Mouse (Mus musculus): ENCODE measurements around the gene Kirrel2. TPM values are rescaled to one million over a fixed set of nuclear protein-coding genes. Genes with fewer than 3 reads are reported as not detected.
A peak's percentile ranks its signal among the peaks of the same experiment; 100 is the strongest.
"Not testable (repeated sequence)": the region's sequence is repeated elsewhere in the genome, so short reads cannot be mapped to it uniquely, and the experiment has no call there.

The Kirrel2 gene
- polyA plus RNA-seq, 1 experiment from 2014 or later = 0.65 TPM

- peak overlapping the region; percentile 14 for H3K4me3 ChIP-seq (ENCODE audit: low read depth, low read length)
- no peaks in the 10 kb centered on the region for H3K4me1 ChIP-seq (ENCODE audit: control insufficient read depth, insufficient read depth, low read length)
- no peak overlapping the region for H3K27ac ChIP-seq (ENCODE audit: low read depth, low read length)
- ATAC-seq = peak; percentile 48; the same call in 1 of the 2 replicates
- peak overlapping the region; percentile 45 for H3K4me2 ChIP-seq (ENCODE audit: low read length)
- WGBS = 13% methylated on average over 26 of the region's 32 CpGs
- no peaks in the 10 kb centered on the region for H3K9me3 ChIP-seq (replicated peaks; ENCODE audit: control insufficient read depth, low read length)
- peak; percentile 64 for DNase-seq (ENCODE audit: low spot score)
- 0 out of 2 replicates have a peak, but pooled peaks cover 3% of the 10 kb centered on the region for H3K27me3 ChIP-seq (replicated peaks; ENCODE audit: control insufficient read depth, insufficient read depth, low read length)
- H3K36me3 ChIP-seq (ENCODE audit: control insufficient read depth, insufficient read depth, low read length) = no peaks in the 10 kb centered on the region
- H3K9ac ChIP-seq (ENCODE audit: low read length) = peak overlapping the region; percentile 13
Measured at GRCm38 (mm10) chr7:30477415-30478381, 20.2 kb upstream of the Kirrel2 start.

DNA sequence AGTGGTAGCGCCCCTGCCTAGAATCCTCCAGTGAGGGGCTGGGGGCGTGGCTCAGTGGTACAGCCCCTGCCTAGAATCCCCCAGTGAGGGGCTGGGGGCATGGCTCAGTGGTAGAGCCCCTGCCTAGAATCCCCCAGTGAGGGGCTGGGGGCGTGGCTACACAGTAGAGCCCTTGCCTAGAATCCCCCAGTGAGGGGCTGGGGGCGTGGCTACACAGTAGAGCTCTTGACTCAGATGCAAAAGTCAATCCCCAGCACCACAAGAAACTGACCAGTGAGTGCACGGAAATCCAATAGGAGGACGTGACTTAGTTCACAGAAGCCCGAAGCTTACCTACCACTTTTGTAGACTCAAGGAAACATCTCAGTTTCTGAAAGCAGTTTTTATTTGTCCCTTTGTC lies 18.6 kb upstream of the Kirrel2 start:
- not testable (repeated sequence) for H3K9me3 ChIP-seq (replicated peaks; ENCODE audit: control insufficient read depth, low read length); H3K27ac ChIP-seq (ENCODE audit: low read depth, low read length); H3K4me2 ChIP-seq (ENCODE audit: low read length); H3K27me3 ChIP-seq (replicated peaks; ENCODE audit: control insufficient read depth, insufficient read depth, low read length); H3K4me3 ChIP-seq (ENCODE audit: low read depth, low read length); DNase-seq (ENCODE audit: low spot score); H3K36me3 ChIP-seq (ENCODE audit: control insufficient read depth, insufficient read depth, low read length); ATAC-seq; H3K4me1 ChIP-seq (ENCODE audit: control insufficient read depth, insufficient read depth, low read length); H3K9ac ChIP-seq (ENCODE audit: low read length)
- WGBS = 88% methylated on average over 6 of the region's 7 CpGs

GRCm38 (mm10) chr7:30474999-30475398 lies 17.5 kb upstream of the Kirrel2 start:
- Histone ChIP-seq H3K36me3 (ENCODE audit: control insufficient read depth, insufficient read depth, low read length) (no peaks in the 10 kb centered on the region), H3K4me1 (ENCODE audit: control insufficient read depth, insufficient read depth, low read length) (no peaks in the 10 kb centered on the region), H3K27ac (ENCODE audit: low read depth, low read length) (no peak overlapping the region), H3K4me2 (ENCODE audit: low read length) (no peak overlapping the region), H3K27me3 (replicated peaks; ENCODE audit: control insufficient read depth, insufficient read depth, low read length) (0 out of 2 replicates have a peak, but pooled peaks cover 3% of the 10 kb centered on the region), H3K9me3 (replicated peaks; ENCODE audit: control insufficient read depth, low read length) (no peaks in the 10 kb centered on the region), H3K4me3 (ENCODE audit: low read depth, low read length) (no peak overlapping the region), H3K9ac (ENCODE audit: low read length) (no peak overlapping the region)
- DNase-seq (ENCODE audit: low spot score) (no peak), ATAC-seq (no peak)
- 74% methylated on average over 4 of the region's 4 CpGs for WGBS

DNA sequence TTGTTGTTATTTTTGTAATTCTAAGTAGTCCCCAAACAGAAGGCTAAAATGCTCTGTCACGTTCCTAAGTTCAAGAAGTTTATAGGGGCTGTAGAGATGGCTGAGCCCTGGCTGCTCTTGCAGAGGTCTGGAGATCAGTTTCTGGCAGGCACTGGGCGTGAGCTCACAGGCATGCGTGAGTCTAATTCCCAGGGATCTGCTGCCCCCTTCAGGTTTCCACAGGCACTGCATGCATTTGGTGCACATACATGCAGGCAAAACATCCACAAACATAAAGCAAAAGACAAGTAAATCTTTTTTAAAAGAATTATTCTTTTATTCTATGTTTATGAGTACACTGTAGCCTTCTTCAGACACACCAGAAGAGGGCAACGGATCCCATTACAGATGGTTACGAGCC lies 14.9 kb upstream of the Kirrel2 start:
- 40% methylated on average over 5 of the region's 5 CpGs for WGBS
- no peak overlapping the region for H3K9ac ChIP-seq (ENCODE audit: low read length)
- no peaks in the 10 kb centered on the region for H3K36me3 ChIP-seq (ENCODE audit: control insufficient read depth, insufficient read depth, low read length)
- no peaks in the 10 kb centered on the region for H3K9me3 ChIP-seq (replicated peaks; ENCODE audit: control insufficient read depth, low read length)
- no peak for ATAC-seq
- no peak overlapping the region for H3K4me3 ChIP-seq (ENCODE audit: low read depth, low read length)
- no peaks in the 10 kb centered on the region for H3K4me1 ChIP-seq (ENCODE audit: control insufficient read depth, insufficient read depth, low read length)
- DNase-seq (ENCODE audit: low spot score) = peak; percentile 51
- no peak overlapping the region for H3K27ac ChIP-seq (ENCODE audit: low read depth, low read length)
- no peak overlapping the region for H3K4me2 ChIP-seq (ENCODE audit: low read length)
- peaks cover 11% of the 10 kb centered on the region for H3K27me3 ChIP-seq (replicated peaks; ENCODE audit: control insufficient read depth, insufficient read depth, low read length)

- Histone ChIP-seq H3K4me1 (ENCODE audit: control insufficient read depth, insufficient read depth, low read length) (no peaks in the 10 kb centered on the region), H3K27ac (ENCODE audit: low read depth, low read length) (no peak overlapping the region), H3K9me3 (replicated peaks; ENCODE audit: control insufficient read depth, low read length) (no peaks in the 10 kb centered on the region), H3K9ac (ENCODE audit: low read length) (no peak overlapping the region), H3K36me3 (ENCODE audit: control insufficient read depth, insufficient read depth, low read length) (no peaks in the 10 kb centered on the region), H3K4me3 (ENCODE audit: low read depth, low read length) (no peak overlapping the region), H3K4me2 (ENCODE audit: low read length) (no peak overlapping the region), H3K27me3 (replicated peaks; ENCODE audit: control insufficient read depth, insufficient read depth, low read length) (peaks cover 69% of the 10 kb centered on the region)
- no peak for DNase-seq (ENCODE audit: low spot score)
- 15% methylated on average over 6 of the region's 6 CpGs for WGBS
- ATAC-seq = no peak
Measured at GRCm38 (mm10) chr7:30464816-30465300, 7.4 kb upstream of the Kirrel2 start.

GRCm38 (mm10) chr7:30463996-30464395 lies 6.5 kb upstream of the Kirrel2 start:
- ATAC-seq = no peak
- H3K4me2 ChIP-seq (ENCODE audit: low read length) = no peak overlapping the region
- H3K36me3 ChIP-seq (ENCODE audit: control insufficient read depth, insufficient read depth, low read length) = no peaks in the 10 kb centered on the region
- 12% methylated on average over 4 of the region's 4 CpGs for WGBS
- H3K4me1 ChIP-seq (ENCODE audit: control insufficient read depth, insufficient read depth, low read length) = no peaks in the 10 kb centered on the region
- DNase-seq (ENCODE audit: low spot score) = no peak
- no peak overlapping the region for H3K4me3 ChIP-seq (ENCODE audit: low read depth, low read length)
- H3K27me3 ChIP-seq (replicated peaks; ENCODE audit: control insufficient read depth, insufficient read depth, low read length) = peaks cover 75% of the 10 kb centered on the region
- no peak overlapping the region for H3K9ac ChIP-seq (ENCODE audit: low read length)
- no peaks in the 10 kb centered on the region for H3K9me3 ChIP-seq (replicated peaks; ENCODE audit: control insufficient read depth, low read length)
- H3K27ac ChIP-seq (ENCODE audit: low read depth, low read length) = no peak overlapping the region

- 37% methylated on average over 7 of the region's 7 CpGs for WGBS
- DNase-seq (ENCODE audit: low spot score) = no peak
Measured at GRCm38 (mm10) chr7:30463568-30463967, 6.1 kb upstream of the Kirrel2 start.

DNA sequence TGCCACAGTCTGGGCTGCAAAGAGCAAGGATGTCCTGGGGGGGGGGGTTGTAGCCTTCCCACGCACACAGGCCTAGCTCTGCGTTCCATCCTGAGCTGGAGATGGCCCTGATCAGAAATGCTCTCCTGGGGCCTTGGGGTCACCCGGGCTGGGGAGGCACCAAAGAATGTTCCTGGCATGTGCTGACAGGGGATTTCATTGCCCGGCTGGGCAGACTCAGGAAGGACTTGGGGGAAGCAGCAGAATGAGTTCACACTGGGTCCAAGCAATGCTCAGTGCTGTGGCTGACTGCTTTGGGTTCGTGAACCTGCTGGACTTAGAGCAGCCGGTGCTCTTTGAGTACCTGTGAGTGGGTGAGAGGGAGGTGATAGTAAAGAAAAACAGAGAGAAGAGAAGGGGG lies 2.0 kb upstream of the Kirrel2 start:
- Histone ChIP-seq H3K27ac (ENCODE audit: low read depth, low read length) (no peak overlapping the region), H3K4me3 (ENCODE audit: low read depth, low read length) (no peak overlapping the region), H3K4me1 (ENCODE audit: control insufficient read depth, insufficient read depth, low read length) (peaks cover 5% of the 10 kb centered on the region), H3K4me2 (ENCODE audit: low read length) (no peak overlapping the region), H3K9ac (ENCODE audit: low read length) (no peak overlapping the region), H3K9me3 (replicated peaks; ENCODE audit: control insufficient read depth, low read length) (no peaks in the 10 kb centered on the region), H3K36me3 (ENCODE audit: control insufficient read depth, insufficient read depth, low read length) (no peaks in the 10 kb centered on the region), H3K27me3 (replicated peaks; ENCODE audit: control insufficient read depth, insufficient read depth, low read length) (peaks cover 82% of the 10 kb centered on the region)
- ATAC-seq (no peak), DNase-seq (ENCODE audit: low spot score) (no peak)
- 24% methylated on average over 6 of the region's 6 CpGs for WGBS

More at GRCm38 (mm10) chr7:30463568-30463967, 6.1 kb upstream of the Kirrel2 start:
- H3K4me2 ChIP-seq (ENCODE audit: low read length) = no peak overlapping the region
- H3K36me3 ChIP-seq (ENCODE audit: control insufficient read depth, insufficient read depth, low read length) = no peaks in the 10 kb centered on the region
- no peaks in the 10 kb centered on the region for H3K4me1 ChIP-seq (ENCODE audit: control insufficient read depth, insufficient read depth, low read length)
- no peak for ATAC-seq
- H3K27ac ChIP-seq (ENCODE audit: low read depth, low read length) = no peak overlapping the region
- peaks cover 78% of the 10 kb centered on the region for H3K27me3 ChIP-seq (replicated peaks; ENCODE audit: control insufficient read depth, insufficient read depth, low read length)
- H3K4me3 ChIP-seq (ENCODE audit: low read depth, low read length) = no peak overlapping the region
- no peak overlapping the region for H3K9ac ChIP-seq (ENCODE audit: low read length)
- no peaks in the 10 kb centered on the region for H3K9me3 ChIP-seq (replicated peaks; ENCODE audit: control insufficient read depth, low read length)
